Mouse (Mus musculus) heart, adult 9 months (tissue): ENCODE measurements around the gene Tmem185b.

ENCODE experiments used
- DNase-seq, 2 experiments: peaks; one replicate each; pipeline ENCODE4 v3.0.0; 2022; ENCODE audit warnings: low spot score in 2 of 2

Gene Tmem185b

GRCm38 (mm10) chr1:119503181-119503580 is 22.8 kb upstream of the Tmem185b start:
- DNase-seq = no peak

GRCm38 (mm10) chr1:119503808-119504207 is 22.2 kb upstream of the Tmem185b start:
- no peak for DNase-seq

GRCm38 (mm10) chr1:119504260-119505062 is 21.5 kb upstream of the Tmem185b start, which contains the start of gene Ralb:
Gene Ralb, minus strand, starts transcription at chr1:119504794.
- DNase-seq = peak; percentile 100

- no peak for DNase-seq
These were observed 20.0 kb upstream of the Tmem185b start for GRCm38 (mm10) chr1:119505951-119506350.

GRCm38 (mm10) chr1:119508548-119508947 is 17.4 kb upstream of the Tmem185b start:
- DNase-seq = peak; percentile 72 to 84

- no peak for DNase-seq
These were observed 16.5 kb upstream of the Tmem185b start for GRCm38 (mm10) chr1:119509474-119509873.

GRCm38 (mm10) chr1:119510409-119510808 is 15.6 kb upstream of the Tmem185b start:
- DNase-seq = no peak

- DNase-seq = peak in 1 of 2 experiments; percentile 57
These were observed 15.1 kb upstream of the Tmem185b start for GRCm38 (mm10) chr1:119510857-119511256.

GRCm38 (mm10) chr1:119518060-119518459 is 7.9 kb upstream of the Tmem185b start:
- no peak for DNase-seq

GRCm38 (mm10) chr1:119518786-119519185 is 7.2 kb upstream of the Tmem185b start:
- DNase-seq = no peak

GRCm38 (mm10) chr1:119519286-119519685 is 6.7 kb upstream of the Tmem185b start:
- DNase-seq = no peak

GRCm38 (mm10) chr1:119521029-119521428 is 4.9 kb upstream of the Tmem185b start:
- DNase-seq = no peak

GRCm38 (mm10) chr1:119521681-119522080 is 4.3 kb upstream of the Tmem185b start:
- DNase-seq = no peak

GRCm38 (mm10) chr1:119522726-119523125 is 3.2 kb upstream of the Tmem185b start:
- no peak for DNase-seq

- no peak for DNase-seq
These were observed 2.6 kb upstream of the Tmem185b start for GRCm38 (mm10) chr1:119523369-119523768.

- DNase-seq = no peak
These were observed 2.1 kb upstream of the Tmem185b start for GRCm38 (mm10) chr1:119523826-119524225.

- peak; percentile 36 to 41 for DNase-seq
These were observed 936 bp upstream of the Tmem185b start for GRCm38 (mm10) chr1:119525004-119525444.

GRCm38 (mm10) chr1:119530941-119531340 is 5.0 kb downstream of the Tmem185b start:
- no peak for DNase-seq

GRCm38 (mm10) chr1:119532165-119532564 is 6.2 kb downstream of the Tmem185b start:
- no peak for DNase-seq

- DNase-seq = no peak
These were observed 7.3 kb downstream of the Tmem185b start for GRCm38 (mm10) chr1:119533093-119533805.

- DNase-seq = no peak
These were observed 8.4 kb downstream of the Tmem185b start for GRCm38 (mm10) chr1:119534341-119534740.

GRCm38 (mm10) chr1:119536122-119536521 is 10.2 kb downstream of the Tmem185b start:
- DNase-seq = no peak

- DNase-seq = no peak
These were observed 11.7 kb downstream of the Tmem185b start for GRCm38 (mm10) chr1:119537651-119538050.
